Mouse (Mus musculus): ENCODE measurements at regions not wholly inside any gene's neighbourhood (a gene's known extent, or its start where the extent isn't known, plus 50 kb on each side); places are given as distances from the start of the nearest gene placed in this dataset.

- TF ChIP-seq CTCF (IDR thresholded peaks at IDR 0.05; ENCODE audit: extremely low read depth, insufficient read depth, insufficient read length, insufficient replicate concordance) (no peak), POLR2A (IDR thresholded peaks at IDR 0.05; ENCODE audit: low read depth, low read length) (no peak)
Observed at GRCm38 (mm10) chr10:119061349-119061850, 178.5 kb downstream of the Cand1 start.
